Mouse (Mus musculus): ENCODE measurements around the gene Pigo.
"Not testable (repeated sequence)": the region's sequence is repeated elsewhere in the genome, so short reads cannot be mapped to it uniquely, and the experiment has no call there.

Gene Pigo

GRCm38 (mm10) chr4:43000141-43000986 is 25.3 kb downstream of the Pigo start, which contains the start of gene Vcp:
Gene Vcp, minus strand, starts transcription at chr4:43000507.
- peak; percentile 99 for DNase-seq

GRCm38 (mm10) chr4:42999451-43000140 is 26.0 kb downstream of the Pigo start:
- DNase-seq = peak; percentile 69

- no peak for DNase-seq
These were observed 27.6 kb downstream of the Pigo start for GRCm38 (mm10) chr4:42998022-42998421.

- DNase-seq = no peak
These were observed 37.3 kb downstream of the Pigo start for GRCm38 (mm10) chr4:42988296-42988695.

- not testable (repeated sequence) for DNase-seq
These were observed 45.2 kb downstream of the Pigo start for GRCm38 (mm10) chr4:42980467-42980866.

- no peak for DNase-seq
These were observed 47.6 kb downstream of the Pigo start for GRCm38 (mm10) chr4:42978062-42978461.

GRCm38 (mm10) chr4:42973868-42974267 is 51.8 kb downstream of the Pigo start:
- no peak for DNase-seq

- DNase-seq = no peak
These were observed 52.7 kb downstream of the Pigo start for GRCm38 (mm10) chr4:42972952-42973351.

GRCm38 (mm10) chr4:42969304-42969703 is 56.3 kb downstream of the Pigo start, which contains the start of gene 1700022I11Rik:
Gene 1700022I11Rik, plus strand, starts transcription at chr4:42969604.
- DNase-seq = no peak

Measured in layer of hippocampus, adult 9-11 months (tissue).